16 mouse cellular contexts compared by ENCODE assay signal in genomic region chr9:57697380-57697779, GRCm38 (mm10). TPM values are rescaled to one million over a fixed set of nuclear protein-coding genes. Genes with fewer than 3 reads are reported as not detected.
DNase-seq lines count a peak whose midpoint lies in the region; ATAC-seq and TF ChIP-seq lines count a peak whose summit lies in the region.
"Had no signal": no experiment of that assay in that cellular context is flagged by ENCODE, and none has a peak within 500 bp of the region (broad histone marks: within the 10 kb centered on the region; RNA-seq: fewer than 3 reads in every experiment).

No protein-coding gene starts in this region.

- H3K4me1 ChIP-seq in intestine, embryonic 14.5 days (replicated peaks; ENCODE audit: control insufficient read depth, insufficient read depth, low read length) = peaks cover 6% of the 10 kb centered on the region; the same call in 1 of the 2 replicates
- no peaks in the 10 kb centered on the region for H3K4me1 ChIP-seq in intestine, postnatal 0 days (replicated peaks; ENCODE audit: control insufficient read depth, insufficient read depth, low read length)
- peaks cover 11% of the 10 kb centered on the region for H3K4me1 ChIP-seq in testis, adult 2 months (ENCODE audit: control insufficient read depth, insufficient read depth, low read length)

- ATAC-seq in intestine, embryonic 14.5 days (replicated peaks; ENCODE audit: low FRiP score, low TSS enrichment, low read depth) = 0 out of 2 replicates have a peak, but pooled peaks have one; percentile 43
- no peak for ATAC-seq in intestine, postnatal 0 days

- H3K4me2 ChIP-seq in intestine, embryonic 14.5 days (ENCODE audit: low read length) = no peak overlapping the region
- no peak overlapping the region for H3K4me2 ChIP-seq in intestine, postnatal 0 days (replicated peaks; ENCODE audit: low read depth)

- no peaks in the 10 kb centered on the region for H3K36me3 ChIP-seq in intestine, embryonic 14.5 days (ENCODE audit: control insufficient read depth, insufficient read depth, low read length)
- no peaks in the 10 kb centered on the region for H3K36me3 ChIP-seq in intestine, postnatal 0 days (ENCODE audit: control insufficient read depth, insufficient read depth)
- no peaks in the 10 kb centered on the region for H3K36me3 ChIP-seq in testis, adult 2 months (ENCODE audit: control insufficient read depth, insufficient read depth, low read length)
- H3K36me3 ChIP-seq: G1E; stomach, embryonic 15.5 days had no signal

- H3K27ac ChIP-seq in intestine, embryonic 14.5 days (ENCODE audit: low read depth) = no peak overlapping the region
- H3K27ac ChIP-seq in intestine, postnatal 0 days (ENCODE audit: low read depth, low read length) = no peak overlapping the region
- H3K27ac ChIP-seq in testis, adult 2 months (ENCODE audit: control insufficient read depth, insufficient read depth, low read depth, low read length) = no peak overlapping the region
- H3K27ac ChIP-seq: stomach, embryonic 15.5 days had no signal

- peak; percentile 28 for DNase-seq in cerebellum, adult 11-12 months
- no peak for DNase-seq in cerebellum, adult 9-10 months
- no peak for DNase-seq in intestine, embryonic 14.5 days (ENCODE audit: low spot score)
- no peak for DNase-seq in testis, postnatal 14 days (ENCODE audit: low spot score)
- DNase-seq in frontal cortex, postnatal 14 days (ENCODE audit: low spot score in 2 of 2) = no peak
- no peak for DNase-seq in gastrocnemius, postnatal 36 days
- DNase-seq: adrenal gland, postnatal 10 days; cerebellum, adult 18-20 months had no signal

- WGBS in intestine, embryonic 14.5 days = 16% methylated on average over 4 of the region's 4 CpGs
- 37% methylated on average over 4 of the region's 4 CpGs for WGBS in intestine, postnatal 0 days

- TF ChIP-seq CTCF in intestine, postnatal 0 days (IDR thresholded peaks at IDR 0.05; ENCODE audit: low read depth) = no peak
- no peak for TF ChIP-seq CTCF in testis, adult 2 months (IDR thresholded peaks at IDR 0.05; ENCODE audit: control insufficient read depth, insufficient read depth, insufficient replicate concordance, low read depth, low read length)

- no peak overlapping the region for H3K9ac ChIP-seq in intestine, embryonic 14.5 days (ENCODE audit: low read length)
- H3K9ac ChIP-seq in intestine, postnatal 0 days (ENCODE audit: low read depth, low read length) = no peak overlapping the region
- H3K9ac ChIP-seq: lung, embryonic 14.5 days; stomach, embryonic 15.5 days had no signal

- TF ChIP-seq POLR2A in testis, adult 2 months (IDR thresholded peaks at IDR 0.05; ENCODE audit: control insufficient read depth, low read depth, low read length) = no peak

- peaks cover 27% of the 10 kb centered on the region for H3K27me3 ChIP-seq in intestine, embryonic 14.5 days (replicated peaks; ENCODE audit: control insufficient read depth, insufficient read depth, low read length)
- H3K27me3 ChIP-seq in intestine, postnatal 0 days (replicated peaks; ENCODE audit: control insufficient read depth, insufficient read depth, low read length) = no peaks in the 10 kb centered on the region
- 0 out of 2 replicates have a peak, but pooled peaks cover 2% of the 10 kb centered on the region for H3K27me3 ChIP-seq in testis, adult 2 months (ENCODE audit: control insufficient read depth, insufficient read depth, low read length)

- H3K4me3 ChIP-seq in intestine, embryonic 14.5 days (ENCODE audit: low read depth, low read length) = no peak overlapping the region
- no peak overlapping the region for H3K4me3 ChIP-seq in intestine, postnatal 0 days (ENCODE audit: low read depth, low read length)
- peak overlapping the region; percentile 22; the same call in 1 of the 2 replicates for H3K4me3 ChIP-seq in testis, adult 2 months (ENCODE audit: control insufficient read depth, low read depth, low read length)
- H3K4me3 ChIP-seq: myocyte had no signal

- H3K9me3 ChIP-seq in intestine, embryonic 14.5 days (ENCODE audit: control insufficient read depth, low read length) = no peaks in the 10 kb centered on the region
- H3K9me3 ChIP-seq in intestine, postnatal 0 days (ENCODE audit: control insufficient read depth) = no peaks in the 10 kb centered on the region
- H3K9me3 ChIP-seq: G1E; stomach, embryonic 15.5 days had no signal

- intact Hi-C loops in gastrocnemius, postnatal 36 days (cut with DNase I) = no loop called here

RNA-seq across cellular contexts. Expression of gene Cyp1a1, which starts 9.7 kb away (rescaled TPM):
- not detected in 2 replicates for polyA plus RNA-seq in intestine, embryonic 14.5 days (2014; fragmentation: Nextera tagmentation; extraction: Ambion mirVana)
- 0.05 and 0.09 TPM in 2 replicates for polyA plus RNA-seq in intestine, postnatal 0 days (2015; fragmentation: Nextera tagmentation; extraction: Ambion mirVana)
- 0.09 and 0.11 TPM in 2 replicates for polyA plus RNA-seq in testis, adult 2 months (2012; rRNA removed)
- total RNA-seq in gastrocnemius, postnatal 36 days (2021) = under 1 TPM; 0.26 to 0.57 TPM
- total RNA-seq: G1E had no signal
- polyA plus RNA-seq: G1E; heart, embryonic 16.5 days; lung, embryonic 14.5 days; myocyte; stomach, embryonic 15.5 days had no signal

RNA-seq across cellular contexts. Expression of gene Edc3, which starts 11.0 kb away (rescaled TPM):
- polyA plus RNA-seq in intestine, embryonic 14.5 days (2014; fragmentation: Nextera tagmentation; extraction: Ambion mirVana) = 25.1 and 25.7 TPM in 2 replicates
- 12.3 and 14.2 TPM in 2 replicates for polyA plus RNA-seq in intestine, postnatal 0 days (2015; fragmentation: Nextera tagmentation; extraction: Ambion mirVana)
- 8.0 and 8.1 TPM in 2 replicates for polyA plus RNA-seq in testis, adult 2 months (2012; rRNA removed)
- 1 to 10 TPM; 4.8 to 6.3 TPM for total RNA-seq in gastrocnemius, postnatal 36 days (2021)

RNA-seq across cellular contexts. Expression of gene Cyp1a2, which starts 13.9 kb away (rescaled TPM):
- polyA plus RNA-seq in intestine, embryonic 14.5 days (2014; fragmentation: Nextera tagmentation; extraction: Ambion mirVana) = not detected in 2 replicates
- polyA plus RNA-seq in intestine, postnatal 0 days (2015; fragmentation: Nextera tagmentation; extraction: Ambion mirVana) = not detected in 2 replicates
- 0.16 and 0.38 TPM in 2 replicates for polyA plus RNA-seq in testis, adult 2 months (2012; rRNA removed)
- not detected for total RNA-seq in gastrocnemius, postnatal 36 days (2021)
- total RNA-seq: G1E; left cerebral cortex, adult 2 months had no signal
- polyA plus RNA-seq: G1E; lung, embryonic 14.5 days; myocyte; stomach, embryonic 15.5 days had no signal

RNA-seq across cellular contexts. Expression of gene Csk, which starts 43.9 kb away (rescaled TPM):
- 28.0 and 31.4 TPM in 2 replicates for polyA plus RNA-seq in intestine, embryonic 14.5 days (2014; fragmentation: Nextera tagmentation; extraction: Ambion mirVana)
- 18.7 and 21.9 TPM in 2 replicates for polyA plus RNA-seq in intestine, postnatal 0 days (2015; fragmentation: Nextera tagmentation; extraction: Ambion mirVana)
- 13.4 and 13.9 TPM in 2 replicates for polyA plus RNA-seq in testis, adult 2 months (2012; rRNA removed)
- total RNA-seq in gastrocnemius, postnatal 36 days (2021) = 1 to 10 TPM; 8.5 to 9.5 TPM
